Mouse (Mus musculus) fibroblast of lung, adult 2 months (primary cell): ENCODE data around the gene Borcs8.

Experiments used
- DNase-seq: peaks from one replicate; pipeline ENCODE4 v3.0.0-alpha.2; 2011; ENCODE audit warnings: low read depth

Borcs8 gene

GRCm38 (mm10) chr8:70139026-70139857 lies at the start of gene Borcs8, which contains the start of the genes Rfxank and Mef2b:
TSS of gene Borcs8 (plus strand) at chr8:70139499.
TSS of gene Rfxank (minus strand) at chr8:70139154.
TSS of gene Mef2b (plus strand) at chr8:70139711.
- peak; percentile 100 for DNase-seq

- no peak for DNase-seq
These were observed 46.5 kb upstream of the Borcs8 start for GRCm38 (mm10) chr8:70092786-70093185.

GRCm38 (mm10) chr8:70099276-70099675 lies 40.0 kb upstream of the Borcs8 start:
- no peak for DNase-seq

- DNase-seq, result no peak
These were observed 39.1 kb upstream of the Borcs8 start for GRCm38 (mm10) chr8:70100241-70100640.

- DNase-seq, result no peak
These were observed 34.8 kb upstream of the Borcs8 start for GRCm38 (mm10) chr8:70104506-70104905.

GRCm38 (mm10) chr8:70104922-70105321 lies 34.4 kb upstream of the Borcs8 start:
- no peak for DNase-seq

- DNase-seq, result no peak
These were observed 28.8 kb upstream of the Borcs8 start for GRCm38 (mm10) chr8:70110451-70110850.

GRCm38 (mm10) chr8:70111192-70111795 lies 28.0 kb upstream of the Borcs8 start:
- DNase-seq, result no peak

- DNase-seq, result no peak
These were observed 26.8 kb upstream of the Borcs8 start for GRCm38 (mm10) chr8:70112401-70113016.

GRCm38 (mm10) chr8:70114488-70114887 lies 24.8 kb upstream of the Borcs8 start:
- DNase-seq, result no peak

GRCm38 (mm10) chr8:70114892-70115291 lies 24.4 kb upstream of the Borcs8 start:
- no peak for DNase-seq

GRCm38 (mm10) chr8:70117611-70118010 lies 21.7 kb upstream of the Borcs8 start:
- no peak for DNase-seq

- no peak for DNase-seq
These were observed 20.3 kb upstream of the Borcs8 start for GRCm38 (mm10) chr8:70118726-70119700.

GRCm38 (mm10) chr8:70120667-70121066 lies 18.6 kb upstream of the Borcs8 start, which contains the start of gene Ncan:
TSS of gene Ncan (minus strand) at chr8:70120873.
- DNase-seq, result no peak

GRCm38 (mm10) chr8:70122863-70123262 lies 16.4 kb upstream of the Borcs8 start:
- no peak for DNase-seq

- no peak for DNase-seq
These were observed 14.3 kb upstream of the Borcs8 start for GRCm38 (mm10) chr8:70124992-70125391.

- DNase-seq, result no peak
These were observed 10.9 kb upstream of the Borcs8 start for GRCm38 (mm10) chr8:70128435-70128834.

GRCm38 (mm10) chr8:70129309-70129952 lies 9.9 kb upstream of the Borcs8 start:
- DNase-seq, result peak; percentile 88

- no peak for DNase-seq
These were observed 9.2 kb upstream of the Borcs8 start for GRCm38 (mm10) chr8:70130066-70130465.

- peak; percentile 65 for DNase-seq
These were observed 8.0 kb upstream of the Borcs8 start, which contains the start of gene Nr2c2ap for GRCm38 (mm10) chr8:70131166-70131883. TSS of gene Nr2c2ap (plus strand) at chr8:70131333.
